Mouse (Mus musculus) liver, adult 2 months (tissue): ENCODE results near the gene Nol12.

ENCODE experiments used
- CTCF ChIP-seq: fragments of 200-500 bp; IDR thresholded peaks from 2 replicates; pipeline ENCODE4 v1.5.1; 2011; ENCODE audit warnings: low read depth, low read length, control low read depth
- POLR2A ChIP-seq: fragments of 200-500 bp; IDR thresholded peaks from 2 replicates; pipeline ENCODE4 v1.6.1; 2011; ENCODE audit warnings: low read length, control low read depth; ENCODE audit not compliant: insufficient read depth; ENCODE audit errors: extremely low read depth

DNA sequence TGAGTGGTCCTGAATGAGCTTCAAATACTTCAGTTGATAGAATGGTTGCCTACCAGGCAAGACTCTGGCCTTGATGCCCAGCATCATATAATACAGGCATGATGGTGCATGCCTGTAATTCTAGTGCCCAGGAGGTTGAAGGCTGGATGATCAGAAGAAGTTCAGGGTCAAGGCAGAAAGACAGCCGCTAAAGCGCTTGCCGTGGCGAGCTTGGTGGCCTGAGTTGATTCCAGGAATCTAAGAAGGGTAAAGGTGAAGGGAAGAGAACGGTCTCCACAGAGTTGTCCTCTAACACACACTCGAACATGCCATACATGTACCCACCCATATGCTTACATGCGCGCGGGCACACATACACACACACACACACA lies 55.3 kb downstream of the Nol12 start:
- TF ChIP-seq CTCF (no peak), POLR2A (no peak)
